Mouse (Mus musculus): ENCODE data around the gene Tll1.

GRCm38 (mm10) chr8:64204167-64204566, 1.9 kb downstream of the Tll1 start:
- TF ChIP-seq CTCF (conservative IDR thresholded peaks at IDR 0.05; ENCODE audit: low read length) (no peak), POU5F1 (IDR thresholded peaks at IDR 0.05; ENCODE audit: borderline replicate concordance, low read length) (no peak)

Measured in E14TG2a.4 (cell line).